Mouse (Mus musculus) erythroblast, embryonic 14.5 days (primary cell): ENCODE data around the gene Qk.

Source experiments
- GATA1 ChIP-seq: IDR thresholded peaks from 2 replicates; pipeline ENCODE4 v1.6.1; 2012; ENCODE audit warnings: low read length, inconsistent platforms, mixed read lengths
- TAL1 ChIP-seq: IDR thresholded peaks from 3 replicates; pipeline ENCODE4 v1.6.1; 2012; ENCODE audit warnings: low read length, inconsistent platforms, mixed read lengths

- TF ChIP-seq GATA1 (no peak), TAL1 (no peak)
Observed at GRCm38 (mm10) chr17:10279532-10279931, 40.1 kb downstream of the Qk start.
